Mouse (Mus musculus) midbrain, embryonic 11.5 days (tissue): ENCODE measurements around the gene Bex1. TPM values are rescaled to one million over a fixed set of nuclear protein-coding genes. Genes with fewer than 3 reads are reported as not detected.

Experiments used
- ATAC-seq: fragments of 200-750 bp; cut with Nextera tagmentation; 2 replicates; pipeline ENCODE4 v1.8.0; 2017; ENCODE audit warnings: moderate TSS enrichment, moderate library complexity; ENCODE audit not compliant: low FRiP score
- DNase-seq: peaks from one replicate; pipeline ENCODE4 v3.0.0; 2015; ENCODE audit warnings: low spot score; ENCODE audit errors: missing footprints
- H3K27ac ChIP-seq: fragments of 300-500 bp; sonication (generic); 2 replicates; pipeline ENCODE4 v1.5.1; 2014; ENCODE audit warnings: low read depth, low read length
- H3K27me3 ChIP-seq: fragments of 300-500 bp; sonication (generic); 2 replicates; pipeline ENCODE4 v1.6.1; 2014; ENCODE audit warnings: mild to moderate bottlenecking, low read length, moderate library complexity, mixed read lengths; ENCODE audit not compliant: control insufficient read depth, insufficient read depth
- H3K36me3 ChIP-seq: fragments of 300-500 bp; sonication (generic); 2 replicates; pipeline ENCODE4 v1.6.1; 2014; ENCODE audit warnings: mild to moderate bottlenecking, low read length, moderate library complexity, mixed read lengths; ENCODE audit not compliant: control insufficient read depth, insufficient read depth
- H3K4me1 ChIP-seq: fragments of 300-500 bp; sonication (generic); 2 replicates; pipeline ENCODE4 v1.6.1; 2014; ENCODE audit warnings: low read length; ENCODE audit not compliant: control insufficient read depth, insufficient read depth
- H3K4me2 ChIP-seq: fragments of 300-500 bp; sonication (generic); 2 replicates; pipeline ENCODE4 v1.6.1; 2014; ENCODE audit warnings: mild to moderate bottlenecking, moderate library complexity
- H3K4me3 ChIP-seq: fragments of 300-500 bp; sonication (generic); 2 replicates; pipeline ENCODE4 v1.5.1; 2014; ENCODE audit warnings: low read depth, low read length
- H3K9ac ChIP-seq: fragments of 300-500 bp; sonication (generic); 2 replicates; pipeline ENCODE4 v1.6.1; 2014; ENCODE audit warnings: low read length
- H3K9me3 ChIP-seq: fragments of 300-500 bp; sonication (generic); 2 replicates; pipeline ENCODE4 v1.6.1; 2016; ENCODE audit warnings: low read length; ENCODE audit not compliant: control insufficient read depth
- WGBS: fragments of 180-500 bp; shearing (Covaris S2); extraction: QIAGEN DNeasy Blood & Tissue Kit; methylation state at CpG from one replicate; pipeline ENCODE4 v1.1.7; 2014; 5-methylcytosine and 5-hydroxymethylcytosine counted together
- microRNA-seq: library from miRNA; unstranded; fragments of <30 nt; microRNA quantifications from one replicate; pipeline ENCODE4, GENCODE M21; 2017
- polyA plus RNA-seq: library from polyadenylated mRNA; unstranded; fragments of >200 nt; fragmentation: Nextera tagmentation; extraction: Ambion mirVana; gene quantifications from 2 replicates; pipeline ENCODE4 v1.2.1, GENCODE M21; 2014

Gene Bex1
- polyA plus RNA-seq, 1 experiment from 2014 or later, result 129 TPM

DNA sequence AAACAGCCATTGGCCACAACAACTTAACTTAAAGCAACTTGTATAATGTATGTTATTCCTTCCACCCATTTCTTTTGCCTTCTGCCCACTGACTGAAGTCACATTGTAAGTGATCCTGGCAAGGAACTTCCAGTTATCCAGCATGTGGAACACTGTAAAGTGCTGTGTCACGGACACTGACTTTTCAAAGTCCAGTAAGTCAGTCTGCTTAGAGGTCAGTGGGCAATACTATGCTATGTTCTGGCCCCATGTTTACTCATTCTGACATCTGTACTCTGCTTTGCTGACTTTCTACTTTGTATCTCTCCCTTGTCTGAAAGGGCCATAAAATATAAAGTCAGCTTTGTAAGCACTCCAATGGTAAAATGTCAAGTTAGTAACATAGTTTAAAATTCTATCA lies 32.2 kb downstream of the Bex1 start:
- no peak for DNase-seq
- no peaks in the 10 kb centered on the region for H3K27me3 ChIP-seq
- H3K9ac ChIP-seq, result no peak overlapping the region
- no peaks in the 10 kb centered on the region for H3K36me3 ChIP-seq
- no peak overlapping the region for H3K27ac ChIP-seq
- no peaks in the 10 kb centered on the region for H3K9me3 ChIP-seq
- WGBS, result 79% methylated on average over 1 of the region's 1 CpGs
- H3K4me1 ChIP-seq, result no peaks in the 10 kb centered on the region
- ATAC-seq, result no peak
- H3K4me3 ChIP-seq, result no peak overlapping the region
- H3K4me2 ChIP-seq, result no peak overlapping the region

DNA sequence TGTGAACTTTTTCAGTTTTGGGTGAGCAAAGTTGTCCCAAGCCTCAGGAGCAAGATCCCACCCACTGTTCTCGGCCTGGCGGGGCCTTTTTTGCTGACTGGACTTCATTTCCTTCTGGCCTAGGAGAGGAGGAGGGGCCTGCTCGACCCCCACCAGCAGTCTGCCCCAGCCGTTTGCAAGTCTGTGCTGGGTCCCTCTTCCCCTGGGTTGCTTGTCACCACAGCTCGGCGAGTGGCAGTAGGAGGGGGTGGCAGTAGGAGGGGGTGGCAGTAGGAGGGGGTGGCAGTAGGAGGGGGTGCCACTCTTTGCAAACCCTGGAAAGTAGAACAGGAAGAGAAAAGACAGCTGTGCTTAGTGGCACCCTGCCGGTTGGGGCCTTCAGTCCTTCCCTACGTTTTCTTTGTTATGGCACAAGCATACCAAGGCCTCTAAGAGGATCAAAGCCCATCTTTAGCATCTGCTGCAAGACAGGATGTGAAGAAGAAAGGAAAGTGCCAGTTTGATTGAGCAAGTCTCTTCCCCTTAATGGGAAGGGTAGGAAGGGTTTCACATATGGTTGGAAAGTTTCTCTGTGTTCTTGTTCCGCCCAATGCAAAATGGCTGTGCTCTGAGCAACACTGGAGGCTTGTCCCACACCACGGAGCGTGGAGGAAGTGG lies 34.3 kb downstream of the Bex1 start:
- Histone ChIP-seq H3K4me3 (no peak overlapping the region), H3K36me3 (no peaks in the 10 kb centered on the region), H3K9ac (no peak overlapping the region), H3K27ac (no peak overlapping the region), H3K27me3 (no peaks in the 10 kb centered on the region), H3K4me2 (no peak overlapping the region), H3K4me1 (no peaks in the 10 kb centered on the region), H3K9me3 (no peaks in the 10 kb centered on the region)
- peak; percentile 74 for ATAC-seq
- WGBS, result 25% methylated on average over 11 of the region's 11 CpGs
- DNase-seq, result peak; percentile 88

DNA sequence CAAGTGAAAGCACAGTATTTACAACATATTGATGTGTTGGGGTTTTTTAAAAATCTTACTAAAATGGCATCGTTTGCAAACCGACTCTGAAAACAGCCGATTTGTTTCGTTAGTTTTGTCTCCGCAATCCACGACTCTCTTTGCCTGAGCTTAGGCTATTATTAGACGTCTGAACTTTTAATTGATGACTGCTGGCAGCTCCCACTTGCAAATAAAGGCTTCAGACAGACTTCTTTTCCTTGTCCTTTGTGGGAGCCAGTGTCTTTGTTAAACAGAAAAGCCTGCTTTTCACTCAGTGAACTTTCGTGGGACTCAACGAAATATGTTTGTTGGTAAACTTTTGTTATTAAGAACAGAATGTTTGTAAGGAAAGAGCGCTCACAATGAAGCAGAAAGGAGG lies 42.5 kb downstream of the Bex1 start:
- WGBS, result 30% methylated on average over 10 of the region's 10 CpGs
- DNase-seq (peak; percentile 85), ATAC-seq (no peak)
- Histone ChIP-seq H3K36me3 (no peaks in the 10 kb centered on the region), H3K4me1 (no peaks in the 10 kb centered on the region; the same call in 1 of the 2 replicates), H3K9ac (peak overlapping the region; percentile 48; the same call in 1 of the 2 replicates), H3K4me3 (peak overlapping the region; percentile 49), H3K27ac (peak overlapping the region; percentile 28; the same call in 1 of the 2 replicates), H3K27me3 (no peaks in the 10 kb centered on the region), H3K9me3 (no peaks in the 10 kb centered on the region), H3K4me2 (peak overlapping the region; percentile 32)

DNA sequence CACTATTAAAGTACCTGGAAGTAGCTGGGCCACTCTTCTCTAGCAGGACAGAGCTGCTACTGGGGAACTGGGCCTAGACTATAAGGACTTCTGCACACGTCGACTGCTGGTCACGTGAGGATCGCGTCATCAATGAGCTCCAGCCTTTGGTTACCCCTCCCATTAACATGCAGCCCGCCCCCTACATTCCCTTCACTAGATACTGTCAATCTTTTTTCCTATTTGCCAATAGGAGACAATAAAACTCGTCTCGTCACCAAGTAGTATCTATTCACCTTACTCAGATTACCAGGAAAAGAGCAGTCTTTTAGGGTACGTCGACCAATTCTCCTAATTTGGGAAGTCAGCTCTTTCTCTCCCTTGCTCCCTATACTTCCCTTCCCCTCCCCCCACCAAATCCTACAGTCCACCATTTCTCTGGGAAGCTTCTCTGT lies 43.2 kb downstream of the Bex1 start, which contains the start of gene Tceal8:
Gene Tceal8, minus strand, starts transcription at position 225 of the 434 bp plus-strand sequence.
- Histone ChIP-seq H3K4me1 (no peaks in the 10 kb centered on the region; the same call in 1 of the 2 replicates), H3K4me2 (peak within 1 kb of the TSS; percentile 45), H3K4me3 (peak within 1 kb of the TSS; percentile 49), H3K36me3 (no peaks in the 10 kb centered on the region), H3K9me3 (no peaks in the 10 kb centered on the region), H3K27ac (peak within 1 kb of the TSS; percentile 45), H3K27me3 (no peaks in the 10 kb centered on the region), H3K9ac (peak within 1 kb of the TSS; percentile 60)
- 16% methylated on average over 10 of the region's 10 CpGs for WGBS
- ATAC-seq, result peak; percentile 97
- peak; percentile 94 for DNase-seq

DNA sequence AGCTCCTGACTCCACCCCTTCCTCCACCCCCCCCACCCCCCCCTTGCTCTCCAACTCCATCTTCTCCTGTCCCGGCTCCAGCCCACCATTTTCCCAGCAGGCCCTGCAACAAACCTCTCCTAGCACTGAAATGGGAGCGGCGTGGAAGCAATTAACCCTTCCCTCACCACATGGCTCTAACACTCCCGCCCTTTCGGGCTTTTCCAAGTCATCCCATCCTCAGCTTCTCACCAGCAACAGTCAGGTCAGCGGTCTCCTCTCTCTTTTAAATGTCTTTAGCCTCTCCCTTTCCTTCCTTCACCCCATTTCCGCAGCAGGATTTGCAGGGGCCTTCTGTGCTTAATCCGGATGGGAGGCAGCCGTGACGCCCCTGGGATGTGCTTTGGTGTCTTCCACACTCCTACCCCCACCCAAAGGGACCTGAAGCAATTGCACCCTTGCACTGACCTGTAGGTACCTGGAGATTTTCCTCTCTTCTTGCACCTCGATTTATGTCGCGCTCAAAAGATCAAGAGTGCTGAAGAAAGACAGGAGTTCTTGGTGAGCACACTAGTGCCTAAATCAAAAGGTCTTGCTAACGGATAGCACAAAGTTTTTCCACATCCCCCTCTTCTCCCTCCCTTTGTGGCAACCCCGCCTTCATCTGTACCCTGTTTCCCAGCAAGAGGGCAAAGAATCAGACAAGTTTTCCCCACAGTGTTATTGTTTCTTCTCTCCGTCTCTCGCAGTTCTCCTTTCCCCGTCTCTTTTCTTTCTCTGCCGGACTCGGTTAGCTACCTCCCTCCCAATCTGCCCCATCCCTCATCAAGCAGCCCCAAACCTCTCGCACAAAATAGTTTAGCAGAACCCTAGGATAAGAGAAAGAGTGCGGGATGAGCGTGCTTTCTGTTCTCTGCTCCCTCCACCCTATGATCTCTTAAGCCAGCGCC lies 43.9 kb downstream of the Bex1 start:
- H3K27ac ChIP-seq, result peak overlapping the region; percentile 45
- ATAC-seq (peak; percentile 70), DNase-seq (peak; percentile 95)
- 16% methylated on average over 24 of the region's 24 CpGs for WGBS
- H3K9me3 ChIP-seq, result no peaks in the 10 kb centered on the region
- H3K4me3 ChIP-seq, result peak overlapping the region; percentile 49
- H3K4me1 ChIP-seq, result no peaks in the 10 kb centered on the region; the same call in 1 of the 2 replicates
- peak overlapping the region; percentile 60 for H3K9ac ChIP-seq
- peak overlapping the region; percentile 45 for H3K4me2 ChIP-seq
- no peaks in the 10 kb centered on the region for H3K36me3 ChIP-seq
- H3K27me3 ChIP-seq, result no peaks in the 10 kb centered on the region

DNA sequence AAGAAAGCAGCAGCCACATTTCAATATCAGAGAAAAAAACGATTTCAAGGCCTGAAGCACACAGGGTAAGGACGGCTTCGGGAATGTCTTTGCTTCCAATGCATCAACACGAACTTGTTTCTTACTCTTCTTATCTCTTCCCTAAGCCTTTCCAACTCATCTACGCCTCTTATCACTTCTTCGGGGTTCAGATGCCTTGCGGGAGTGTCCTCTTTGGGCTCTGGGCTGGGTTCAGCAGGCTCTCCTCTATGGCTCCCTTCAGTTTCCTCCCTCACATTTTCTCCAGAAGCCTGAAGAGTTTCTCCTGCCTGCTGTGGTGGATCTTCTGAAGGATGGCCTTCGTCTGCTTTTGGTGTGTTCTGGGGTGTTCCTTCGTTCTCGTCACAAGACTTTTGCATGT lies 44.7 kb downstream of the Bex1 start:
- Histone ChIP-seq H3K36me3 (no peaks in the 10 kb centered on the region), H3K9me3 (no peaks in the 10 kb centered on the region), H3K4me1 (no peaks in the 10 kb centered on the region; the same call in 1 of the 2 replicates), H3K27me3 (no peaks in the 10 kb centered on the region), H3K27ac (no peak overlapping the region), H3K9ac (peak overlapping the region; percentile 20; the same call in 1 of the 2 replicates), H3K4me2 (peak overlapping the region; percentile 45), H3K4me3 (peak overlapping the region; percentile 49)
- ATAC-seq, result no peak
- DNase-seq, result no peak
- 65% methylated on average over 10 of the region's 10 CpGs for WGBS

Small RNA genes within 50 kb of the gene (microRNA-seq; reads per million reads assigned to microRNA genes)
- not detected for gene Mir6383

Other genes starting within 250 kb of the Bex1 start
- 152 and 164 TPM in 2 replicates for gene Arxes2, start 221.7 kb downstream of the Bex1 start, polyA plus RNA-seq
- gene Arxes1, start 182.1 kb downstream of the Bex1 start, polyA plus RNA-seq, result 50.2 and 51.4 TPM in 2 replicates
- 318 and 322 TPM in 2 replicates for gene Bex2, start 147.3 kb downstream of the Bex1 start, polyA plus RNA-seq
- gene Nxf3, start 130.3 kb downstream of the Bex1 start, polyA plus RNA-seq, result not detected in 2 replicates
- gene Bex4, start 76.5 kb downstream of the Bex1 start, polyA plus RNA-seq, result 97.9 and 102 TPM in 2 replicates
- gene Tceal8, start 43.2 kb downstream of the Bex1 start, polyA plus RNA-seq, result 214 and 243 TPM in 2 replicates
- 1.8 and 2.6 TPM in 2 replicates for gene Tceal5, start 11.6 kb downstream of the Bex1 start, polyA plus RNA-seq
- 0.81 and 1.0 TPM in 2 replicates for gene Tceal7, start 734 bp downstream of the Bex1 start, polyA plus RNA-seq
- gene Tceal9, start 29.6 kb upstream of the Bex1 start, polyA plus RNA-seq, result 418 and 447 TPM in 2 replicates
- gene Bex3, start 54.7 kb upstream of the Bex1 start, polyA plus RNA-seq, result 666 and 674 TPM in 2 replicates